Mouse (Mus musculus) thymus, postnatal 14 days (tissue): ENCODE results near the gene Slco4a1.

ENCODE experiments used
- DNase-seq: peaks from one replicate; pipeline ENCODE4 v3.0.0; 2021

The Slco4a1 gene

DNA sequence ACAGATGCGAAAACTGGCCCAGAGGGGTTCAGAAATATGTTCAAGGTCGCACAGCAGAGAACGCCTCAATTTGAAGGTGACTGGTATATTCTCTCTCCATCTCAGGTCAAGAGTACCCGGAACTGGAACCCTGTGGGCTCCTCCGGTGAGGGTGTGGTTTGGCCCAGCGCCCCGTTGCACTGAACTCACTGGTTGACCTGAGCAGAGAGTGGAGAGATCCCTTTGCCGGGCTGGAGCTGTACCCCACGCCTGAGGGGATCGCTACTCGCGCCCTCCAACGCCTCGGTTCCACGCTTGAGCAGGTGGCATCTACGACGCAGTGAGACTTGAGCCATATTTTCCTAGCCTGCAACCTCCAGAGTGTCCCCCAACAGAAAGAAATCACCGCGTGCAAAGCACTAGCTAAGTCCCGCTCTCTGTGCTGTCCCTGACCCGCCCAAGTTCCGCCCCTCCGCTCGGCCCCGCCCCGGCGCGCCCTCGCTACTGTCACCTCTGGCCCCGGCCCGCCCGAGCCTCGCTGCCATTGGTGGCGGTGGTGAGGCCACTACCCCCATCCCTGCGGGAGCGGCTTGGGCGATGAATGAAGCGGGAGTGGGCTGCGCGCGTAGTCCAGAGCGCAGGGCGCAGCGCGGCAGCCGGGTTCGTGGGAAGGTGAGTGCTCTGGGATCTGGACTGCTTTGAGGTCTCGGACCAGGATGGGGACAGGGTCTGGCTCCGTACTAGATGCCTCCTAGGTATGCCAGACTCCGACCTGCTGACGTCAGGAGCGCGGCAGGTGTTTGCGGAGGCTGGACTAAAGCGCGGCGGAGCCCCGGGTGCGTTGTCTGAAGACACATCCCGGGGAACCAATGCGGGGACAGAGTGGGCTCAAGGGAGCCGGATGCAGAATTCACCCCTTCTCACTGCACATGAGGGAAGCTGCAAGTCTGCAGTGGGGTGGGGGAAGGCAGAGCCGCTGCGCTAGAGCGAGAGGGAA is at the start of gene Slco4a1:
Gene Slco4a1, plus strand, starts transcription at position 523 of the 976 bp plus-strand sequence.
- peak; percentile 94 for DNase-seq

DNA sequence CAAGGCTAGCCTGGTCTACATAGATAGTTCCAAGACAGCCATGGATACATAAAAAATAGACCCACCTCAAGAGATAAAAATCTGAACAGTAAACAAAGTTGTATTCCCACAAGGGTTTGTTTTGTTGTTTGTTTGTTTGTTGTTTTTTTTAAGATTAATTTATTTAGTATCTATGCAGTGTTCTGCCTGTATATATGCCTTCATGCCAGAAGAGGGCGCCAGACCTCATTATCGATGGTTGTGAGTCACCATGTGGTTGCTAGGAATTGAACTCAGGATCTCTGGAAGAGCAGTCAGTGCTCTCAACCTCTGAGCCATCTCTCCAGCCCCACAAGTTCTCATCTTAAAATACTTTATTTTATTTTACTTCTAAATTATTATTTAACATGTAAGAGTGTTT is 47.6 kb upstream of the Slco4a1 start:
- DNase-seq, result no peak

DNA sequence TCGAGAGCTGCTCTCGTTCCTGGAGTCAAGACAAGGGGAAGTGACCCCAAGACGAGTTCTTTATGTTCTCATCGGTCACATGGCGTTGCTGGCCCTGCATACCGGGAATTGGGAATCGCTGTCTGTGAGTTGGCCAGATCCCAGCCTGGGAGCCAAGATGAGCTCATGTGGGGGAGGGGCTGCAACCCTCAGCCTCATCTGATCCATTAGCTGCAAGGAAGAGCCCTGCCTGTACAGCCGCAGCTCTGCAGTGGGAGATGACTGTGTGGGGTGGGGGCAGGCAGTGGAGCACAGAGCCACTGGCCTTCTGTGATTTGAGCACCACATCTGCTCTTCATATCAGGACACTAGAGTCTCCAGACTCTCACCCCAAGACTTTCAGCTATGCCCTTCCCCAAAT is 45.6 kb upstream of the Slco4a1 start:
- no peak for DNase-seq

DNA sequence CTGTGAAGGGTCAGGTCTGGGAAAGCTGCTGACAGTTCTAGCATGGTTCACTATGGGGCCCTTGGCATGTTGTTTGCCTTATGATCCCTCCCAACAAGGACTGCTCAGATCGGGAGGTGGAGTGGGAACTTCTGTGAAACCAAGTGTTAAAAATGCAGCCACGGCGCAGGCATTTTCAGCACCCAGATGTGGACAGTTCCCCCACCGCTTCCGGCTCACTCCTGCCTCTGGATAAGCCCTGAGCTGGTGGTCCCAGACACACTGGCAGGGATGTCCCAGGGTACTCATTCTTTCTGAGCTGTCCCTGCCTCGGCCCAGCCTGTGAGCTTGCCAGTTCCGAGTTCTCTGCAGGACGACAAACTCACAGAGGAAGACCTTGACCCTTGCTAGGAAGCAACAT is 45.0 kb upstream of the Slco4a1 start:
- DNase-seq, result no peak

DNA sequence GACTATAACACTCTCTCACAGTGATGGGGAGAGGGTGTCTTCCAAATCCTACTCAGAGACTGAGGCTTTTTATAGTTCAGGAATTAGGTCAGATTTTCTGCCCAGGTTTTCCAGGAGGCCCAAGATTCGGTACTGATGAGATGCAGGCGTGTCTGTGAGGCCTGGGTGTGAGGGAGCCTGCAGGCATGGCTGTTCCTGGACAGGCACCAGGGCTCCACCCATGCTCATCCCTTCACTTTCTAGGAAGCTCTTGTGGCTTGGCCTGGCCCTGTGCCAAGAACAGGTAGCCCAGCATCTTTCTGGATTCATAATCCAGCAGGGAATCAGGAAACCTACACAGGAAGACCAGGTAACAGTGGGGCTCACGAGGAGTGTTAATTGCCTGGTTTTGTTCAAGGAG is 40.4 kb upstream of the Slco4a1 start:
- no peak for DNase-seq

DNA sequence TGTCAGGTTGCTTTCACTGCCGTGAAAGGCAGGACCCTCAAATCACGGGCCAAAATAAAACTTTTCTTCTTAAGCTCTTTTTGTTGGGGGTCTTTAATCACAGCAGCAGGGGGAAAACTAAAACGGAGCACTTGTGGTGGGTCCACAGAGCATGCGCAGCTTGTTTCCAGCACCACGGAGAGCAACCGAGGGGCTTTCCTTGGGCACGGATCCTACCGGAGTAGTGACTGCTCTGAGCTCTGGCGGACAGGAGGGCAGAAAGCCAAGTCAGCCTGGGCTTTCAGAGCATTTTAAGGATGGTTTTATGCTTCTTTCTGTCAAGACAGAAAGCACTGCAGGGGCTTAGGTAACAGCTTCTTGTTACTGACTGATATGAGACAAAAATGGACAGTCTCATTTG is 38.3 kb upstream of the Slco4a1 start:
- no peak for DNase-seq

DNA sequence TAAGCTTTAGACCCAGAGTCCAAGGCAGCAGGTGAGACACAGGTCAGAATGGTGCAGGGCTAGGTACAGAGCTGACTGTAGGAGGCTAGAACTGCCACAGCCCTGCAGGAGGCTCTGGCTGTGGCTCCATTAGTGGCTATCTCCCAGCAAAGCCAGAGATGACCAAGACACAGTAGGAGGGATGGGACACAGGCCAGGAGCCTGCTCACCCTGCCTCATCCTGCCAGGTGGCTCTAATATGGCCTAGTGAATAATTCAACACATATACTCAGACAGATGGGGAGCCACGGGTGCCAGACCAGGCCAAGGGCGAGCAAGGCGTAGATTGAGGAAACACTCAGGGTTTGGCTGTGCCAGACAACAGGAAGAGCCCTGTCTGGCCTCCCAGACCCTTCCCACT is 35.4 kb upstream of the Slco4a1 start:
- no peak for DNase-seq

DNA sequence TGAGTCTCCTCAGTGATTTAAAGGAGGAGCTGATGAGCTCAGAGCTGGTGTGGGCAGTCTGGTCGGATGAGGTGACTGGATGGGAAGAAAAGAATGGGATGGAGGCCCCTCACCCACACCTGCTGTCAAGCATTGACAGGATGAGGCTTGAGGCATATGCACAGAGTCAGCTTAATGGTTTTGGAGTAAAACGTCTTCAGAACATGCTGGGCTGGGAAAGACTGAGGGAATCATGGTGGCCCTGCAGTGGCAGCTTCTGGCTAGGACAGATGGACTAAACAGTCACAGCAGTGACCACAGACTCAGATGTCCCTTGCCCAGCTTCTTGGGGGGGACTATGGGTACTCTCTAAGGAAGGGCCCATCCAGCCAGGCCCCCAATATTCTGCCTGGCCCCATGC is 30.9 kb upstream of the Slco4a1 start:
- no peak for DNase-seq

DNA sequence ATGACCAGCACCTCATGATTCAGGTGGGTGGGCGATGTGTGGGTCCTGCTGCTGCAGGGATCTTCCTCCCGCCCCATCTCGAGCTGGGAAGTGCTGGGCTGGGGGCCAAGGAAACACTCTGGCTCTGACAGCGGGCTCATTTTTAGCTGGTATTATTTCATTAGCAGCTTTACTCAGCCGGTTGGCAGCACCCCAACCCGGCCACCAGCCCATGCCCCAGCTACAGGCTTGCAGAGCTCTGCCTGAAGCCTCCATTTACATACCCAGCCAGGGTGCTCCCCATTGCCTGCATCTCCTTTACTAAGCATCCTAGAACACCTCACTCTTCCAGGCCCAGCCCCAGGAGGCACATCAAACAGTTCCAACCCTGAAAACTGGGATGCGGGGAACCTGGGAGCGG is 29.0 kb upstream of the Slco4a1 start:
- no peak for DNase-seq

DNA sequence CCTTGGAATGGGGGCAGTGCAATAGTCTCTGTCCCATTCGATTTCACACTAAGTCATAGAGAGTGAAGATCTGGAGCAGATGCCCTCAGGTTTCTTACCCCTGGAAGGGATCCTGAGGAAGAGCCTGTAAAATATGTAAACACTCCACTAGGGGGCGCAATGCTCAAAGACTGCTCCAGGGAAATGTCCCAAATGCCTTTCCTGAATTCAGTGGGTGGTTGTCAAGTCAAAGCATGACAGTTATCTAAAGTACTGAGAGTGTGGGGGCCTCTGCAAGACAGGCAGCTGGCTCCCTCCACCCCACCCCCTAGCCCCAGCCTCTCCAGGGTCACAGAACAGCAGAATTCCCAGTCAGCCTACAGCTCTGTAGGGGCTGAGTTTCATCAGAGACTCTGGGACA is 27.7 kb upstream of the Slco4a1 start:
- peak; percentile 30 for DNase-seq

DNA sequence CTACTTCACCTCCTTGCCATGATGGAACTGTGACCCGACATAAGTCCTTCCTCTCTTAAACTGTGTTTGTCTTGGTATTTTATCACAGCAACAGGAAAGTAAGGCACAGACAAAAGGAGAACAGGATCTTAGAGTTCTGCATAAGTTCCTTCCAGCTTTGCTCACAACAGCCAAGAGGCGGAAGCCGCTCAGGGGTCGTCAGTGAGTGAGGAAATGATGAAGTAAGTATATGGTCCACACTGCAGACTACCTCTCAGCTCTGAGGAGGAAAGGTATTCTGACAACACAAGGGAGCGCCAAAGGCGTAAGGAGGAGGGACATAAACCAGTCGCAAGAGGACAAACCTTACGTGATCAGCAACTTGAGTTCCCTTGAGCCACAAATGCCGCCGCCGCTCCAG is 25.4 kb upstream of the Slco4a1 start:
- DNase-seq, result no peak

DNA sequence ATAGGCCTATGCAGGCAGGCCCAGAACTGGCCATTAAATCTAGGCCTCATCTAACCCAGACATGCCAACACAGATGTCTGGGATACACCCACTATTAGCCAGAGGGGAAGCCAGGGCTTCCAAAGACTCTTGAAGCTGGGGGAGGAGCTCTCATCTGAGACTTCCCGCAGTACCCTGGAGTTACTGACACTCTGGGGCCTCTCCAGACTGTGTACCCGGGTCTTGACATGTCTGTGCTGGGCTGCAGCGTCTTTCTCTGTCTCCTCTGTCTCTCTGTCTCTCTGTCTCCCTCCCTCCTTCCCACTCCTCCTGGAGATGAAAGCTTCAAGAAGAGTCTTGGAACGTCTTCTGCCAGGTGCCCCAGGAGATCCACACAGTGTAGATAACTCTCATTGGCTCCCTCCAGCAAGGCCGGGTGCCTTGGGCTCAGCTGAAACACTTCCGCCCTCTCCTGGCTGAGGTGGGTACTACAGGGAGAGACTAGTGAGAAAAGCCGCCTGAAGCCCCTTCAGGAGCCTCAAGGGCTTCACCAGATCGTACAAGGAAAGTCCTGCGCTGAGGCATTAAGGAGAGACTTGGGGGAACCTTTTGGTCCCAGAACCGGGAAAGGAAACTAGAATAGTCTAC is 23.9 kb upstream of the Slco4a1 start:
- DNase-seq, result peak; percentile 92

DNA sequence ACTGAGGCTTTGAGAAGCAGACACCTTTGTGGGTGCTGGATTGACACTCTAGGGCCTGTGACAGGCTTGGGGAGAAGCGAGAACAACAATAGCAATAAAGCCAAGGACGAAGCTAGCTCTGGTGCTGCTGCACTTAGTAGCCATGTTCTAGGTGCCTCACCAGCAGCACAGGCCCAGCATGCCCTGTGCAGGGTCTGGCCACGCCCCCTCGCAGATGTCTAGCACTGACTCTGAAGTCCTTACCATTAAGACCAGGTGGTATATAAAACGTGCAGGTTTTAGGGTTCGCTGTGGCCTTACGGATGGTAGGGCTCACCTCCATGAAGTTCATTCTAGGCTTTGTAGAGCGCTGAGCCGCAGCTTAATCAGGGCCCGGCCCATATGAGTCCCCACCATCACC is 23.3 kb upstream of the Slco4a1 start:
- peak; percentile 37 for DNase-seq

DNA sequence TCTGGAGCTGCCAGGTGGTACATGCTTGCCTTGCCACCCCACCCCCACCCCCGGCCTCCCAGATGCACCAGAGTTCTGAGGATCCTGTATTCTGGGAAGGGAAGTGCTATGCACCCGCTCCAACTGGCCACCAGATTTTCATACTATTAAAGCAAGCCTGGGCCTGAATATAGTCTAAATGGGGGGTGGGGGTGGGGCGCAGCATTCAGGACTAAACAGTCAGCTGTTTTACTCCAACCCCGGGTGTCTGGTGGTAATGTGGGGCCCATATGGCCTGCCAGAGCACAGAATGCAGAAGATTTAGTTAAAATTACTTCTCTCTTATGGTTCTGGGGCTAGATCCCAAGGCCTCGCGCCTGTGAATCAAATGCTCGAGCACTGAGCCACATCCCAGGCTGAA is 22.7 kb upstream of the Slco4a1 start:
- no peak for DNase-seq

DNA sequence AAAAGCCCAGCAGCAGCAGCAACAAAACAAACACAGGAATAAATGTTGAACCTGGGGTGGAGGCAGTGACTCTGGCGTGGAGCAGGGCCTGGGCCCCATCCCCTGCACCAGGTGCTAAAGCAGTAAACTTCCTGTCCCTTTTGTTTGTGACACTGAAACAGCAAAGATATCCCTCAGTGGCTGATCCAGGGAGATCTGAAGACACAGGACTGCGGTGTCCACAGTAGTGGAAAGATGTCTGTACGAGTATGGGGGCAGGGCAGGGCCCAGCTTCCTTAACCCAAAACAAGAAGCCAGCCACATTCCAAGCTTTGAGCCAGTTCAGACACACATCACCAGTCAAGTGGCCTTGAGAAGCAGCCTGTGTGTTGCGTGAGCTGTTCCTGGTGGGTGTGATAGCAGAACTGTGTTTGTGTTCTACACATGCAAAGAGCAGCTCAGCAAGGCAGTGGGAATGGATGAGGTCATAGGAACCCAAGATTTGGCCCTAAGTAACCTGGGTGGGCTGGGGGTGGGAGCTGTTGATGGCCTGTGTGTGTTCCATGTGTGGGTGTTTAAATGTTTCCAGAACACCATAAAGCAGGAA is 20.6 kb upstream of the Slco4a1 start:
- DNase-seq, result peak; percentile 42

DNA sequence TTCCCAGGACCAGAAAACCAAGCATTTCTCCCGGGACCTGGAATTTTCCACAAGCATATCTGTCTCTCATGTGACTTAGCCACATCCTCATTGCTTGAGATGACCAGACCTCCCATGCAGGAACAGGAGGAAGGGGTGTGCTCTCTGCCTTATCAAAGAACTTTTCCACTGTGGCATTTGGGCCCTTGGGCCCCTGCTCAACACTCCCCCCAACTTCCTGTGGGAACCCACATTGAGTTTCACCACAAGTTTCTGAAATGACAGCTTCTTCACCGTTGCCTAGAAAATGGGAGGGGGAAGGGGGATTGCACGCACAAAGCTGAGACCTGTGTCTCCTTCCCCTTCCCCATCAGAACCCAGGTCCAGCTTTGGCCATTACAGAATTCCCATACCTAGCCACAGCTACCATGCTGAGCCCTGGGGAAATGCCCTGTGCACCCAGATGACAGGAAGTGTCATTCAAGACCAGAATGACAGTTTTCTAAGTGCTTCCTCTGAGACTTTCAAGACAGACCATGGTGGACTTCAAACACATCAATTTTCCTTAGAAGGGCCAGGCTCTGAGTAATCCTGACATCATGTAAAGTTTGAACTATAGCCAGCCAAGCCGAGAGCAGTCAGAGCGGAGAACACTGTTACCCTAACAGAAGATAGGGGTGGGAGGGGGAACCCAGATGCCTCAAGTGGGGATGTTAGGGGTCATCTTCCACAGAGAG is 18.7 kb upstream of the Slco4a1 start:
- DNase-seq, result peak; percentile 61

DNA sequence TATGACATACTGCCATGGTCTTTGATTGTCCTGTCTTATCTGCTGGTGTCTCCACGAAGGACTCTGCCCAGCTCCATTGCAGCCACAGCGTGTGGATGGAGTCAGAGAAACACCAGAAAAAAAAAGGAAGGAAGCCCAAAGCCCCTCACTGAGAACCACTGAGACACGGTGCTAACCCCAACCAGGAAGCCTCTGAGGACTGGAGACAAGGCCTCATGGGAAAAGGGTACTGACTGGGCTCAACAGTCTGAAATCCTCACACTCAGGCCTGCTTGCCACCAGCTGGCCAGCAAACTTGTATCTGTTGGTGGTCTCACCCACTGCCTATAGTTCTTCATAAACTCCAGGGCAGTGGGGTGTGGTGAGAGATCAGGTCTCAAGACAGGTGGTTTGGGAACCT is 16.3 kb upstream of the Slco4a1 start:
- no peak for DNase-seq

DNA sequence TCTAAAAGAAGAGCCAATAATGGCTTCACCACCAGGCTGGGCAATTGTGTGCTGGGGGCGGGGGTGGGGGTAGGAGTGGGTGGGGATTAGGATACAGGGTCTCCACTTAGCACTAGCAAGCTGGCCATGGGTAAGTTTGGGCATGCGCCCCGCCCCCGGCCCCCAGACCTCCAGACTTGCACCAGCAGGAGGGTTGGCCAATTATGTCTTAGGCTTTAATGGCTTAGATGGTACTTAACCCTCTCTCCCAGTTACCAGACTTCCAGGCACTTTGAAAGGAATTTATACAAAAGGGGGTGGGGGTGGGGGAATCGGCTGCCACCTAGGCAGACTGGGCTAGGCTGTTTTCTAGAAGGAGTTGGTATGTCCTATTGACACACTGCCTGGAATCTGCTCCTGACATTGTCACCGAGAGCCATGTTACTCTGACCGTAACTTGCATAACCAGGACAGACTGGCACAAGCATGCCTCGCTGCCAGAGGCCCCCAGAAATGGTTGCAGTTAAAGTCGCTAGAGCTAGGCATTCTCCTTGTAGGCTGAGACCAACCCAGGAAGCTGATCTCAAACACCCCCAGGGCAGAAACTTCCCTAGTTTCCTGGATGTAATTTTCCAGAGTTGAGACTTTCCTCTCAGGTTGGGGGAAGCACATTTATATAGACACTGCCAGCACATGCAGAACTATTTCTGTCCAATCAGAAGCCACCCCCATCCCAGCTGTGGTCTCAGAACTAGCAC is 15.3 kb upstream of the Slco4a1 start:
- no peak for DNase-seq

DNA sequence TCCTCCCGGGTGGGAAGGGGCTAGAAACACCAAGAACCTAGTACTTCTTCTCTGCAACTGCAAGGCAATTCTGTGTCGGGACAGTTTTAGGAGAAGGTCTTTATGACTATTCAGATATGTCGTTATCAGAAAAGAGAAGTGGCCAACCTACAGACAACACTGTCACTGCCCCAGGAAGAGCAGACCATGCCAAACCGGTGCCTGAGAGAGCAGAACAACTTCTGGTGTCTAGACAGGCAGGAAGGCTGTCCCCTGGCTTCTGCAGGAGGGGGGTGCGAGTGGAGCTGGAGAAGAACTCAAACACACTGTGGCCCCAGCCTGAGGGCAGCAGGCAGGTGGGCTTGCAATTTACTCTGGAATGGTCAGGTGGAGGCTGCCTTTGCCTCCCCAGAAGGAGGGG is 14.0 kb upstream of the Slco4a1 start:
- no peak for DNase-seq

DNA sequence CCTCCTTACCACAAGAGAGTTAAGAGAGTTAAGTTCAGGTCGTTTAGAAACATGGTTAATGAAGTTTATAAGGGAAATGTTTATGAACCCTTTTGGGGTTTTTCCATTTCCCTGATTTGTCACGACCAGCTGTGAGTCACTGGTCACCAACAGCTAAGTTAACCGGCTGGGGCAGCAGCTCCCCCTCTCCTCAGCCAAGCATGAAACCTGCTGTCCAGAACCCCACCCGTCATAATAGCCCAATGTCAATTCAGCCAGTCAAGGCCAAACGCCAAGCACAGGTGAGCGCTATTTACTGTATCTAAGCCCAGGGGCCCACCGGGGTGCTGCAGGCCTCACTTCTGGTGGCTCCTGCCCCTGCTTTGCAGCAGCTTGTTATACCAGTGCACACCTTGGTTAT is 12.2 kb upstream of the Slco4a1 start:
- no peak for DNase-seq

DNA sequence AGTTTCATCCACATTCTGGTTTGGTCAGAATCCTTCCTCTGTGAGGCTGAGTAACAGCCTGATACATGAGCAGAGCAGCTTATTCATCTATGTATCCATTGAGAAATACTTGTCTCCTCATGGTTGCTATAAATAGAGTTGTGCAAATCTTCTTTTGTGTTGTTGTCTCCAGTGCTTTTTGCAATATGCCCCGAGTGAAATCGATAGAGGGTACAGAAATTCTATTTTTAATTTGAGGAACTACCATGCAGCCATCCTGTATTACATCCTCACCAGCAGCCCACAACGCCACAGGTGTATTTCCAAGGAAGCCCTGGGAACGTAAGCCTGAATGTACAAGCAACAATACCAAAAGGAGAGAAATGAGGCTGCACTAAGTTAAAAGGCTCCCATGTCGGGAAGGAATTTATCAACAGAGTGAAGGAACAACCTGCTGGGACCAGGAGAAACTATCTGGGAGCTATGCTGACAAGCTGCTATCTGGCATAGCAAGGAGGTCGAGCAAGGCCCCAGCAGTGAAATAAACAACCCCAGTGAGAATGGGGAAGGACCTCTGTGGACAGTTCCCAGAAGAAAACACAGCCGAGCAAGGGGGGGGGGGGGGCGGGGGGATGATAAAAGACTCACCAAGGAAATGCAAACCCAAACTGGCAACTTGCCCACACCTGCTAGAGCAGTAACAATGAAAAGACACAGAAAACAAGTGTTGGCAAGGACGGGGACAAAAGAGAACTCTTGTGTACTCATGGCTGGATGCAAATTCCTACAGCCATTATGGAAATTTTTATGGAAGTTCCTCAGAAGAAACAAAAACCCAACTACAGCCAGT is 10.9 kb upstream of the Slco4a1 start:
- peak; percentile 43 for DNase-seq

DNA sequence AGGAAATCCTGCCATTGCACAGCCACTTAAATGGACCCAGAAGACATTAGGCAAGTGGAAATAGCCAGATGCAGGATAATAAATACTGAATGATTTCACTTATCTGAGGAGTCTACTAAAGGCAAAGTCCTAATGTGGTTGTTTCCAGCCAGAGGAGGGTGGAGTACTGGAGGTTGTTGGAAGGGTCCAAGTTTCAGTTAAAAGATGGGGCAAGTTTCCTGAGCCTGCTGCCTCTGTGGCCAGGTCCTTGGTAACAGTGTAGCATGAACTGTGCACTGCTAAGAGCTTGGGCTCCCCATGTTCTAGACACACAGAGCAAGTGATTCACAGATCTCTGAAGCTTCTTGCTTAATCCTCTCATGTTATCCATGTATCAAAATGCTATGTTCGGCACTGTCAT is 10.1 kb upstream of the Slco4a1 start:
- DNase-seq, result no peak
